Mouse (Mus musculus): Measurements from ENCODE around the gene Setd3.

GRCm38 (mm10) chr12:108149764-108150163 lies 29.4 kb downstream of the Setd3 start:
- TF ChIP-seq CTCF (conservative IDR thresholded peaks at IDR 0.05; ENCODE audit: insufficient read depth, insufficient read length, low read depth, low read length) (no peak), POLR2A (IDR thresholded peaks at IDR 0.05; ENCODE audit: low read depth, low read length) (no peak)
